In genomic region chr9:8902277-8902676, GRCm38 (mm10) we compare ENCODE assay signal across 8 mouse cellular contexts. TPM values are rescaled to one million over a fixed set of nuclear protein-coding genes. Genes with fewer than 3 reads are reported as not detected.
DNase-seq lines count a peak whose midpoint lies in the region; ATAC-seq and TF ChIP-seq lines count a peak whose summit lies in the region.

No protein-coding gene starts in this region.

- peak overlapping the region; percentile 82 for H3K9ac ChIP-seq in hindbrain, embryonic 14.5 days
- H3K9ac ChIP-seq in neural tube, embryonic 14.5 days (replicated peaks; ENCODE audit: low read depth, low read length) = peak overlapping the region; percentile 68; the same call in 1 of the 2 replicates

- no peak for TF ChIP-seq POLR2A in lung, adult 2 months (IDR thresholded peaks at IDR 0.05; ENCODE audit: borderline replicate concordance, extremely low read depth, low read depth, low read length)

- H3K9me3 ChIP-seq in hindbrain, embryonic 14.5 days (ENCODE audit: control insufficient read depth, low read length) = no peaks in the 10 kb centered on the region
- H3K9me3 ChIP-seq in neural tube, embryonic 14.5 days (ENCODE audit: control insufficient read depth, low read length) = no peaks in the 10 kb centered on the region

- ATAC-seq in hindbrain, embryonic 14.5 days (ENCODE audit: low FRiP score) = no peak
- ATAC-seq in neural tube, embryonic 14.5 days (ENCODE audit: low read depth) = no peak
- ATAC-seq in activated CD4-positive, CD25-positive, alpha-beta regulatory T cell, adult 4 months = no peak

- H3K4me2 ChIP-seq in hindbrain, embryonic 14.5 days (replicated peaks) = peak overlapping the region; percentile 82
- H3K4me2 ChIP-seq in neural tube, embryonic 14.5 days (ENCODE audit: low read depth, low read length) = peak overlapping the region; percentile 97

- WGBS in lung, adult 2 months = 41% methylated on average over 3 of the region's 3 CpGs
- 34% methylated on average over 2 of the region's 3 CpGs for WGBS in hindbrain, embryonic 14.5 days
- 19% methylated on average over 3 of the region's 3 CpGs for WGBS in neural tube, embryonic 14.5 days

- DNase-seq in embryo, embryonic 10.5 days (ENCODE audit: low spot score) = peak; percentile 1
- no peak for DNase-seq in embryo, embryonic 10 days (ENCODE audit: low spot score)
- no peak for DNase-seq in lung, adult 2 months
- DNase-seq in lung, adult 18-20 months = no peak
- DNase-seq in hindbrain, embryonic 14.5 days (ENCODE audit: low spot score) = no peak
- no peak for DNase-seq in spleen, adult 18-20 months

- H3K27ac ChIP-seq in hindbrain, embryonic 14.5 days = peak overlapping the region; percentile 52; the same call in 1 of the 2 replicates
- H3K27ac ChIP-seq in neural tube, embryonic 14.5 days (ENCODE audit: low read depth, low read length) = peak overlapping the region; percentile 39

- peaks cover 32% of the 10 kb centered on the region for H3K27me3 ChIP-seq in hindbrain, embryonic 14.5 days (ENCODE audit: control insufficient read depth, insufficient read depth, low read length)
- H3K27me3 ChIP-seq in neural tube, embryonic 14.5 days (ENCODE audit: control insufficient read depth, insufficient read depth, low read length) = peaks cover 19% of the 10 kb centered on the region

- H3K4me3 ChIP-seq in lung, adult 2 months (replicated peaks; ENCODE audit: extremely low read depth, low read depth, low read length) = peak overlapping the region; percentile 53
- H3K4me3 ChIP-seq in hindbrain, embryonic 14.5 days (replicated peaks; ENCODE audit: low read length) = peak overlapping the region; percentile 57
- H3K4me3 ChIP-seq in neural tube, embryonic 14.5 days (ENCODE audit: low read depth, low read length) = peak overlapping the region; percentile 67

- TF ChIP-seq CTCF in lung, adult 2 months (IDR thresholded peaks at IDR 0.05; ENCODE audit: insufficient read depth, low read length) = no peak

- no peaks in the 10 kb centered on the region for H3K4me1 ChIP-seq in lung, adult 2 months (ENCODE audit: control insufficient read depth, insufficient read depth, low read length)
- peaks cover 25% of the 10 kb centered on the region; the same call in 1 of the 2 replicates for H3K4me1 ChIP-seq in hindbrain, embryonic 14.5 days (replicated peaks; ENCODE audit: control insufficient read depth, insufficient read depth, low read length)
- peaks cover 13% of the 10 kb centered on the region for H3K4me1 ChIP-seq in neural tube, embryonic 14.5 days (ENCODE audit: control insufficient read depth, insufficient read depth, low read length)

- no peaks in the 10 kb centered on the region for H3K36me3 ChIP-seq in hindbrain, embryonic 14.5 days (replicated peaks; ENCODE audit: control insufficient read depth, insufficient read depth)
- H3K36me3 ChIP-seq in neural tube, embryonic 14.5 days (ENCODE audit: control insufficient read depth, insufficient read depth, low read length) = no peaks in the 10 kb centered on the region

RNA-seq across cellular contexts. Expression of gene Pgr, which starts 2.6 kb away (rescaled TPM):
- polyA plus RNA-seq in lung, adult 2 months (2012; rRNA removed) = 1.9 and 2.2 TPM in 2 replicates
- polyA plus RNA-seq in hindbrain, embryonic 14.5 days (2014; fragmentation: Nextera tagmentation; extraction: Ambion mirVana) = 2.6 and 3.0 TPM in 2 replicates
- 2.5 and 2.7 TPM in 2 replicates for polyA plus RNA-seq in neural tube, embryonic 14.5 days (2014; fragmentation: Nextera tagmentation; extraction: Ambion mirVana)
- polyA plus RNA-seq in activated CD4-positive, CD25-positive, alpha-beta regulatory T cell, adult 4 months (2017; shearing (Covaris generic)) = under 1 TPM in 1 of 2 experiments, not detected in 1; 0.16 TPM
